Comparison of ENCODE assay signal across 10 mouse cellular contexts in the genomic region with DNA sequence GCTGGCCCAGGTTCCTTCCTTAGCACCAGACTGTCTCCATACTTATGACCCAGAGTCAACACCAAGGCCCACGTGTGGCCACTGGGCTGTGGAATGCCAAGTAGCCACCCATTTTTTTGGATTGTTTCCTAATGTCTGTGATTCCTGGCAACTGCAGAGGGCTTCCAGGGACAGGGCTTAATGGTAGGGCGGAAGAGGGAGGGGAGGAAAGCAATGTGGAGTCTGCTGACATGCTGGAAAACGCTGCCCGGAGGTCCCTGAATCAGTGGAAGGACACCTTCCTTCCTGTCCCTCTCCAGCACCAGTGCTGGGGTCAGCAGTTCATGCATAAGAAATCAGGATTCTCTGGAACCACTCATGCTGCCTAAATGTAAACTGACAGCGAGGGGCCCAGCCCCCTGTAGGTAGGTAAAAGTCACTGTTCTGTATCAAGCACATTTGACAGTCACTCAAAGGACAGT.
DNase-seq lines count a peak whose midpoint lies in the region; ATAC-seq and TF ChIP-seq lines count a peak whose summit lies in the region.
"Had no signal": no experiment of that assay in that cellular context is flagged by ENCODE, and none has a peak within 500 bp of the region (broad histone marks: within the 10 kb centered on the region; RNA-seq: fewer than 3 reads in every experiment).

No protein-coding gene starts in this region.

- no peak for TF ChIP-seq CTCF in liver, postnatal 0 days (IDR thresholded peaks at IDR 0.05; ENCODE audit: low read depth)

- DNase-seq in adrenal gland, postnatal 14 days: peak; percentile 34
- peak; percentile 12 for DNase-seq in embryo, embryonic 9.5 days (ENCODE audit: extremely low spot score)
- peak; percentile 47 to 51 for DNase-seq in heart, postnatal 36 days
- peak; percentile 18 for DNase-seq in liver, postnatal 0 days
- no peak for DNase-seq in spleen, postnatal 10 days (ENCODE audit: low spot score in 2 of 2)
- DNase-seq in cerebellum, adult 8-10 months: no peak
- no peak for DNase-seq in cerebellum, adult 18-20 months
- DNase-seq in layer of hippocampus, postnatal 25 days (ENCODE audit: extremely low spot score in 1 of 2, low spot score in 1 of 2): no peak
- DNase-seq: thymus, adult 18-20 months had no signal

- no peak overlapping the region for H3K9ac ChIP-seq in liver, postnatal 0 days (replicated peaks)

- intact Hi-C loops in heart, postnatal 36 days (cut with DNase I): loop anchor here (5.0 kb wide), 7 partner anchors 38 to 312 kb away; partner anchors contain the start of gene Plekhg1

- H3K9me3 ChIP-seq in liver, postnatal 0 days (ENCODE audit: low read length): no peaks in the 10 kb centered on the region

- H3K27ac ChIP-seq in liver, postnatal 0 days (ENCODE audit: low read depth): no peak overlapping the region

- H3K4me1 ChIP-seq in liver, postnatal 0 days (ENCODE audit: insufficient read depth): no peaks in the 10 kb centered on the region

- H3K4me3 ChIP-seq in liver, postnatal 0 days (ENCODE audit: low read depth, low read length): no peak overlapping the region
- H3K4me3 ChIP-seq: erythroblast, embryonic 14.5 days had no signal

- WGBS in liver, postnatal 0 days (ENCODE audit: insufficient replicate concordance): 67% methylated on average over 5 of the region's 5 CpGs

- ATAC-seq in liver, postnatal 0 days: peak; percentile 53; the same call in 1 of the 2 replicates

- H3K4me2 ChIP-seq in liver, postnatal 0 days (ENCODE audit: low read depth, low read length): no peak overlapping the region

- no peaks in the 10 kb centered on the region for H3K27me3 ChIP-seq in liver, postnatal 0 days (ENCODE audit: insufficient read depth, low read length)

- no peaks in the 10 kb centered on the region for H3K36me3 ChIP-seq in liver, postnatal 0 days (replicated peaks; ENCODE audit: insufficient read depth, low read length)

- TF ChIP-seq EP300 in liver, postnatal 0 days (IDR thresholded peaks at IDR 0.05; ENCODE audit: low read depth): no peak; the same call in 1 of the 2 replicates

Comparison
In these comparisons a context has a peak if more than half of its experiments do, and no peak if none do; other contexts are left out.
1. DNase-seq: peak in adrenal gland, postnatal 14 days (single experiment), embryo, embryonic 9.5 days (single experiment), heart, postnatal 36 days (2 of 2) and liver, postnatal 0 days (single experiment); none in spleen, postnatal 10 days (0 of 2), cerebellum, adult 8-10 months (single experiment), cerebellum, adult 18-20 months (0 of 2) and layer of hippocampus, postnatal 25 days (0 of 2).